Mouse (Mus musculus): Measurements from ENCODE around the gene Igf2. TPM values are rescaled to one million over a fixed set of nuclear protein-coding genes. Genes with fewer than 3 reads are reported as not detected.

The Igf2 gene
- total and polyA plus RNA-seq, 3 experiments: 60.0 to 75.2 (median 64.5) TPM

GRCm38 (mm10) chr7:142661046-142661445, 5.6 kb downstream of the Igf2 start:
- Histone ChIP-seq H3K27ac (no peak overlapping the region), H3K9ac (ENCODE audit: low read depth, low read length) (no peak overlapping the region), H3K4me3 (peak overlapping the region; percentile 24; the same call in 1 of the 2 replicates), H3K36me3 (ENCODE audit: control insufficient read depth, insufficient read depth, low read length) (no peaks in the 10 kb centered on the region), H3K79me2 (replicated peaks; ENCODE audit: control insufficient read depth, insufficient read depth, low read length) (no peaks in the 10 kb centered on the region), H3K27me3 (ENCODE audit: control insufficient read depth, insufficient read depth, low read length) (peaks cover 35% of the 10 kb centered on the region), H3K4me1 (ENCODE audit: control insufficient read depth, insufficient read depth, low read length) (peaks cover 2% of the 10 kb centered on the region)
- WGBS: 11% methylated on average over 25 of the region's 25 CpGs
- intact Hi-C loops (cut with DNase I): no loop called here
- TF ChIP-seq CTCF (IDR thresholded peaks at IDR 0.05): no peak
- no peak for TF ChIP-seq POLR2A (IDR thresholded peaks at IDR 0.05; ENCODE audit: insufficient read depth, low read depth, low read length)
- no peak for TF ChIP-seq EP300 (IDR thresholded peaks at IDR 0.05; ENCODE audit: insufficient read depth, low read depth, low read length)
- no peak for DNase-seq

DNA sequence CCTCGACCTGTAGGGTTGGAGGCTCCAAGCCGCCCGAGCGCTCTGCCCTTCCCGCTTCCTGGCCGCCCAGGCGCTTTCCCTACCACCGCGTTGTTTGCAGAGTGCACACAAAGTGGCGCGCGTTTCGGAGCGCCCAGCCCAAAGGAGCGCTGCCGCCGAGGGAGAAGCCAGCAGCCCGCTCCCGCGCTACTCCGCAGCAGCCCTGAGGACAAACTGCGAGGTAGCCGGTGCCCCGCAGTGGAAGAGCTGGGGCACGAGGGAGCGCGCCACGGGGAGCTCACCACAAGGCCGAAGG, 6.0 kb downstream of the Igf2 start:
- Histone ChIP-seq H3K9ac (ENCODE audit: low read depth, low read length) (0 out of 2 replicates have a peak overlapping the region, but pooled peaks have one; percentile 4), H3K4me1 (ENCODE audit: control insufficient read depth, insufficient read depth, low read length) (peaks cover 2% of the 10 kb centered on the region), H3K79me2 (replicated peaks; ENCODE audit: control insufficient read depth, insufficient read depth, low read length) (no peaks in the 10 kb centered on the region), H3K36me3 (ENCODE audit: control insufficient read depth, insufficient read depth, low read length) (no peaks in the 10 kb centered on the region), H3K27me3 (ENCODE audit: control insufficient read depth, insufficient read depth, low read length) (peaks cover 37% of the 10 kb centered on the region), H3K27ac (no peak overlapping the region), H3K4me3 (peak overlapping the region; percentile 24)
- WGBS: 1% methylated on average over 29 of the region's 29 CpGs
- peak in 1 of 2 experiments; percentile 47 for DNase-seq
- no peak for TF ChIP-seq CTCF (IDR thresholded peaks at IDR 0.05)
- no peak for TF ChIP-seq EP300 (IDR thresholded peaks at IDR 0.05; ENCODE audit: insufficient read depth, low read depth, low read length)
- TF ChIP-seq POLR2A (IDR thresholded peaks at IDR 0.05; ENCODE audit: insufficient read depth, low read depth, low read length): no peak
- intact Hi-C loops (cut with DNase I): no loop called here

- no peak overlapping the region for H3K27ac ChIP-seq
Measured at GRCm38 (mm10) chr7:142659767-142660650, 6.6 kb downstream of the Igf2 start.

GRCm38 (mm10) chr7:142659181-142659681, 7.4 kb downstream of the Igf2 start:
- WGBS: 1% methylated on average over 52 of the region's 70 CpGs
- intact Hi-C loops (cut with DNase I): no loop called here
- Histone ChIP-seq H3K27me3 (ENCODE audit: control insufficient read depth, insufficient read depth, low read length) (peaks cover 31% of the 10 kb centered on the region), H3K9ac (ENCODE audit: low read depth, low read length) (peak overlapping the region; percentile 65), H3K79me2 (replicated peaks; ENCODE audit: control insufficient read depth, insufficient read depth, low read length) (no peaks in the 10 kb centered on the region), H3K4me3 (peak overlapping the region; percentile 38), H3K27ac (no peak overlapping the region), H3K4me1 (ENCODE audit: control insufficient read depth, insufficient read depth, low read length) (peaks cover 2% of the 10 kb centered on the region), H3K36me3 (ENCODE audit: control insufficient read depth, insufficient read depth, low read length) (no peaks in the 10 kb centered on the region)
- peak; percentile 48 to 56 for DNase-seq
- TF ChIP-seq POLR2A (IDR thresholded peaks at IDR 0.05; ENCODE audit: insufficient read depth, low read depth, low read length): no peak
- TF ChIP-seq EP300 (IDR thresholded peaks at IDR 0.05; ENCODE audit: insufficient read depth, low read depth, low read length): no peak
- peak; percentile 27 for TF ChIP-seq CTCF (IDR thresholded peaks at IDR 0.05)

More at GRCm38 (mm10) chr7:142659767-142660650, 6.6 kb downstream of the Igf2 start:
- 3% methylated on average over 43 of the region's 43 CpGs for WGBS
- no peak for DNase-seq
- H3K27me3 ChIP-seq (ENCODE audit: control insufficient read depth, insufficient read depth, low read length): peaks cover 37% of the 10 kb centered on the region
- H3K4me3 ChIP-seq: peak overlapping the region; percentile 38
- H3K79me2 ChIP-seq (replicated peaks; ENCODE audit: control insufficient read depth, insufficient read depth, low read length): no peaks in the 10 kb centered on the region
- H3K36me3 ChIP-seq (ENCODE audit: control insufficient read depth, insufficient read depth, low read length): no peaks in the 10 kb centered on the region
- intact Hi-C loops (cut with DNase I): no loop called here
- peak overlapping the region; percentile 47; the same call in 1 of the 2 replicates for H3K9ac ChIP-seq (ENCODE audit: low read depth, low read length)
- TF ChIP-seq EP300 (IDR thresholded peaks at IDR 0.05; ENCODE audit: insufficient read depth, low read depth, low read length) (no peak), CTCF (IDR thresholded peaks at IDR 0.05) (no peak), POLR2A (IDR thresholded peaks at IDR 0.05; ENCODE audit: insufficient read depth, low read depth, low read length) (no peak)
- peaks cover 2% of the 10 kb centered on the region for H3K4me1 ChIP-seq (ENCODE audit: control insufficient read depth, insufficient read depth, low read length)

- 5% methylated on average over 40 of the region's 40 CpGs for WGBS
- Histone ChIP-seq H3K27me3 (ENCODE audit: control insufficient read depth, insufficient read depth, low read length) (peaks cover 27% of the 10 kb centered on the region), H3K36me3 (ENCODE audit: control insufficient read depth, insufficient read depth, low read length) (no peaks in the 10 kb centered on the region), H3K4me3 (peak overlapping the region; percentile 38), H3K9ac (ENCODE audit: low read depth, low read length) (peak overlapping the region; percentile 65), H3K4me1 (ENCODE audit: control insufficient read depth, insufficient read depth, low read length) (peaks cover 2% of the 10 kb centered on the region), H3K27ac (no peak overlapping the region), H3K79me2 (replicated peaks; ENCODE audit: control insufficient read depth, insufficient read depth, low read length) (no peaks in the 10 kb centered on the region)
- TF ChIP-seq EP300 (IDR thresholded peaks at IDR 0.05; ENCODE audit: insufficient read depth, low read depth, low read length) (no peak), CTCF (IDR thresholded peaks at IDR 0.05) (no peak), POLR2A (IDR thresholded peaks at IDR 0.05; ENCODE audit: insufficient read depth, low read depth, low read length) (no peak)
- no peak for DNase-seq
- intact Hi-C loops (cut with DNase I): no loop called here
Measured at GRCm38 (mm10) chr7:142658681-142659180, 7.9 kb downstream of the Igf2 start.

Measured in heart, adult 2 months (tissue).